Mouse (Mus musculus) lung, postnatal 0 days (tissue): ENCODE measurements at regions not wholly inside any gene's neighbourhood (a gene's known extent, or its start where the extent isn't known, plus 50 kb on each side); places are given as distances from the start of the nearest gene placed in this dataset.

Experiments used
- CTCF ChIP-seq: IDR thresholded peaks from 2 replicates; pipeline ENCODE4 v1.5.1; 2016; ENCODE audit warnings: antibody characterized with exemption, mild to moderate bottlenecking
- EP300 ChIP-seq: IDR thresholded peaks from 2 replicates; pipeline ENCODE4 v1.6.1; 2016; ENCODE audit warnings: antibody characterized with exemption, mild to moderate bottlenecking, control low read depth

GRCm38 (mm10) chr12:16141193-16141592 is 324.5 kb upstream of the Trib2 start:
- TF ChIP-seq CTCF, result no peak
- TF ChIP-seq EP300, result no peak
